In the genomic region with DNA sequence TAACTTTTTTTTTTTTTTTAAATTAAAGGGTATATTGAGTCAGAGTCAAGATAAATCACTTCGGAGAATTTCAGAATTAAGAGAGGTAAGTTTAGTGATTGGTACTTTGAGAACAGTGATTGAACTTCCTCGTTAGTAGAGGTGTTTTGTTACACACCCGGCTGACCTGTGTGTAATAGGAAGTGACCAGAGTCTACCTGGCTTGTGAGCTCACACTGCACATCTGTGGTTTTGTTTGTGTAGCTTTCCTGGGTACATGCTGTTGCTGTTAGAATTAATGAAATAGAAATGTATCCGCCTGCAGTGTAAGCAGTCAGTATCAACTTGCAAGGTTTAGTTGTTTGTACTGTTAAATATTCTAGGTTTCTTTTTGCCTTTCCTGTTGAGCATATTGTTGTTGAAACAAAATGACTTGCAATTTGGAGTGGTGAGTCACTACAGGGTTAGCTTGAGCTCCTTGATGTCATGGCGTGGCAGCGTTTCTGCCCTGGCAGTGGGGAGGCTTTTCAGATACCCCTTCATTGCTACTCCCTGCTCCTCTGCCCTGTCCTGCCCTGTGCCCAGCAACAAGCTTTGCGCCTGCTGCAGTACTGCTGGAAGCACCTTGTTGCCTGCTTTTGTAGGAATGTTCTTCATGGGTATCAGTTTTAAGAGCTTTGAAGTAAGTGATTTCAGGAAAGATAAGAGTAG, we compare ENCODE assay signal across 34 mouse cellular contexts. TPM values are rescaled to one million over a fixed set of nuclear protein-coding genes. Genes with fewer than 3 reads are reported as not detected.
DNase-seq lines count a peak whose midpoint lies in the region; ATAC-seq and TF ChIP-seq lines count a peak whose summit lies in the region.
"Had no signal": no experiment of that assay in that cellular context is flagged by ENCODE, and none has a peak within 500 bp of the region (broad histone marks: within the 10 kb centered on the region; RNA-seq: fewer than 3 reads in every experiment).

No protein-coding gene starts in this region.

- TF ChIP-seq CTCF in cerebellum, adult 2 months (IDR thresholded peaks at IDR 0.05; ENCODE audit: borderline replicate concordance, insufficient read depth, low read depth, low read length), result no peak

- no peaks in the 10 kb centered on the region for H3K27me3 ChIP-seq in cerebellum, adult 2 months (ENCODE audit: control insufficient read depth, insufficient read depth, low read length)
- H3K27me3 ChIP-seq: forebrain, embryonic 12.5 days; heart, embryonic 15.5 days; hindbrain, embryonic 12.5 days; intestine, embryonic 15.5 days; liver, embryonic 12.5 days had no signal

- peak; percentile 74 for ATAC-seq in megakaryocyte, adult 5-6 weeks (ENCODE audit: poor library complexity, severe bottlenecking)
- ATAC-seq: forebrain, postnatal 0 days; hindbrain, postnatal 0 days; intestine, embryonic 15.5 days; liver, embryonic 12.5 days; liver, postnatal 0 days had no signal

- H3K4me1 ChIP-seq in cerebellum, adult 2 months (ENCODE audit: control insufficient read depth, insufficient read depth, low read length), result no peaks in the 10 kb centered on the region
- H3K4me1 ChIP-seq: forebrain, embryonic 12.5 days; heart, embryonic 15.5 days; hindbrain, embryonic 12.5 days; intestine, embryonic 15.5 days had no signal

- peak; percentile 70 for DNase-seq in heart, adult 11 months
- DNase-seq in heart, adult 9 months (ENCODE audit: low spot score in 2 of 2), result no peak
- peak; percentile 36 for DNase-seq in Muller cell, postnatal 12 days (ENCODE audit: inconsistent ontology term)
- no peak for DNase-seq in urinary bladder, postnatal 10 days (ENCODE audit: low spot score)
- DNase-seq in cerebellum, adult 2 months, result no peak
- DNase-seq: cerebellum, adult 11-12 months; cerebellum, postnatal 10 days; forebrain, postnatal 0 days; heart, postnatal 36 days; kidney, adult 8-10 months; kidney, postnatal 4 days; layer of hippocampus, postnatal 36 days; left cerebral cortex, postnatal 4 days; liver, postnatal 0 days; lung, postnatal 4 days; midbrain, embryonic 14.5 days; right cerebral cortex, adult 18-20 months; spleen, adult 18-20 months; thymus, adult 2 months; thymus, postnatal 4 days had no signal

- H3K4me3 ChIP-seq in cerebellum, adult 2 months (replicated peaks; ENCODE audit: insufficient read depth, low read depth, low read length), result no peak overlapping the region
- H3K4me3 ChIP-seq: forebrain, embryonic 12.5 days; heart, embryonic 15.5 days; hindbrain, embryonic 12.5 days; intestine, embryonic 15.5 days; liver, embryonic 12.5 days had no signal

- TF ChIP-seq POLR2A in cerebellum, adult 2 months (IDR thresholded peaks at IDR 0.05; ENCODE audit: borderline replicate concordance, insufficient read depth, low read length), result no peak

- WGBS in cerebellum, adult 2 months, result 93% methylated on average over 7 of the region's 7 CpGs

- no peak overlapping the region for H3K27ac ChIP-seq in cerebellum, adult 2 months (ENCODE audit: insufficient read depth, low read length)
- H3K27ac ChIP-seq: forebrain, embryonic 12.5 days; heart, embryonic 15.5 days; hindbrain, embryonic 12.5 days; hindbrain, postnatal 0 days; intestine, embryonic 15.5 days; kidney, postnatal 0 days; liver, embryonic 12.5 days had no signal

RNA-seq across cellular contexts. Expression of gene Golga4, which starts 26.6 kb away (rescaled TPM):
- total RNA-seq in megakaryocyte, adult 5-6 weeks (2015), result 20.7 and 27.3 TPM in 2 replicates
- total RNA-seq in megakaryocyte, adult 5-6 weeks (2017), result 46.0 and 57.2 TPM in 2 replicates
- 61.5 and 65.7 TPM in 2 replicates for polyA plus RNA-seq in cerebellum, adult 2 months (2012; rRNA removed)

RNA-seq across cellular contexts. Expression of gene Eomes, which starts 54.6 kb away (rescaled TPM):
- total RNA-seq in megakaryocyte, adult 5-6 weeks (2015), result 0.78 and 1.3 TPM in 2 replicates
- total RNA-seq in megakaryocyte, adult 5-6 weeks (2017), result 0.37 and 1.8 TPM in 2 replicates
- polyA plus RNA-seq in cerebellum, adult 2 months (2012; rRNA removed), result 6.0 and 6.9 TPM in 2 replicates
- total RNA-seq: common myeloid progenitor, adult 5-6 weeks; gastrocnemius, adult 8-10 months; gastrocnemius, postnatal 4 days; MEL had no signal
- polyA plus RNA-seq: kidney, postnatal 0 days; liver, embryonic 12.5 days; liver, postnatal 0 days; lung, embryonic 16.5 days; neural tube, embryonic 11.5 days had no signal

Comparison
In these comparisons a context has a peak if more than half of its experiments do, and no peak if none do; other contexts are left out.
1. DNase-seq: peak in heart, adult 11 months (single experiment) and Muller cell, postnatal 12 days (single experiment); none in heart, adult 9 months (0 of 2), urinary bladder, postnatal 10 days (single experiment) and cerebellum, adult 2 months (0 of 2).